Mouse (Mus musculus) effector memory CD4-positive, alpha-beta T cell, adult 5 months (primary cell): ENCODE data around the gene C87436. TPM values are rescaled to one million over a fixed set of nuclear protein-coding genes. Genes with fewer than 3 reads are reported as not detected.

ENCODE experiments used
- polyA plus RNA-seq: library from polyadenylated mRNA; unstranded; fragments of 100-300 nt; shearing (Covaris generic); gene quantifications from one replicate; pipeline ENCODE4 v1.2.1, GENCODE M21; 2017

The C87436 gene
- 42.4 TPM for polyA plus RNA-seq

GRCm38 (mm10) chr6:86438272-86439118, at the start of gene C87436:
TSS of gene C87436 (plus strand) at chr6:86438374.

GRCm38 (mm10) chr6:86396581-86397256, 41.5 kb upstream of the C87436 start, which contains the start of gene Pcyox1:
TSS of gene Pcyox1 (minus strand) at chr6:86397154.

GRCm38 (mm10) chr6:86404100-86404861, 33.9 kb upstream of the C87436 start, which contains the start of gene Tia1:
TSS of gene Tia1 (plus strand) at chr6:86404219.

GRCm38 (mm10) chr6:86426358-86426757, 11.8 kb upstream of the C87436 start, which contains the start of gene Gm44790:
TSS of gene Gm44790 (plus strand) at chr6:86426658.

Other genes starting within 250 kb of the C87436 start
- gene Tgfa, start 243.2 kb upstream of the C87436 start, polyA plus RNA-seq, result not detected
- 29.7 TPM for gene Fam136a, start 72.7 kb upstream of the C87436 start, polyA plus RNA-seq
- gene Snrpg, start 67.1 kb upstream of the C87436 start, polyA plus RNA-seq, result 413 TPM
- 4.3 TPM for gene Pcyox1, start 41.2 kb upstream of the C87436 start, polyA plus RNA-seq
- gene Tia1, start 34.2 kb upstream of the C87436 start, polyA plus RNA-seq, result 75.7 TPM
- gene Gm44790, start 11.7 kb upstream of the C87436 start, polyA plus RNA-seq, result not detected
- gene Pcbp1, start 87.9 kb downstream of the C87436 start, polyA plus RNA-seq, result 299 TPM
- gene Asprv1, start 189.8 kb downstream of the C87436 start, polyA plus RNA-seq, result 0.32 TPM
- 282 TPM for gene Mxd1, start 230.8 kb downstream of the C87436 start, polyA plus RNA-seq
- gene Snrnp27, start 246.1 kb downstream of the C87436 start, polyA plus RNA-seq, result 46.5 TPM